Mouse (Mus musculus): ENCODE measurements around the gene Srrt.

DNA sequence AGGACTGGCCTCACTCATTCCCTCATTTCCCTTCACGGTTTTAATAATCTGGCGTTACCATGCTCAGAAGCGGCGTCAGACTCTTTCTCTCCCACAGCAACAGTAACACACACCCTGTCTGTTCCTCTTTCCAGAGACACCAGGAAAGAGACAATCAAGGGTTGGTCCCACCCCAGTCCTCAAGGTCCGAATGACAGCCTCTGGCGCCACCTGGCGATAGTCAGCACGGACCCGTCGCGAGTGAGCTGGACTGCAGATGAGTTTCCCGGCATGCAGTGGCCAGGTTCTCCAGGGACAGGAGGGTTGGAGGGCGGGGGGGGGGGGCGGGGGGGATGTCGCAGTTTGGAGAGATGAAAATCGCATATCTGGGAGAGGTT lies 20.8 kb downstream of the Srrt start:
- peak; percentile 77 for TF ChIP-seq CTCF (IDR thresholded peaks at IDR 0.05)
- no peak for TF ChIP-seq POLR2A (IDR thresholded peaks at IDR 0.05; ENCODE audit: insufficient read depth, low read depth, low read length)

All from heart, adult 2 months (tissue).